Mouse (Mus musculus) megakaryocyte-erythroid progenitor cell, adult 5-6 weeks (primary cell): Measurements from ENCODE around the gene Ntrk2. TPM values are rescaled to one million over a fixed set of nuclear protein-coding genes. Genes with fewer than 3 reads are reported as not detected.
"Not testable (repeated sequence)": the region's sequence is repeated elsewhere in the genome, so short reads cannot be mapped to it uniquely, and the experiment has no call there.

ENCODE experiments used
- ATAC-seq: replicated peaks from 2 replicates; pipeline ENCODE4 v1.8.0; 2016; ENCODE audit warnings: mild to moderate bottlenecking, inconsistent platforms; ENCODE audit not compliant: severe bottlenecking, poor library complexity, low FRiP score, low TSS enrichment
- total RNA-seq, 2 experiments: library from RNA; stranded (forward) in 1 of 2; stranded (reverse) in 1 of 2; fragments of 200-1000, 215-1000 nt in 1 of 2; fragments of >200 nt in 1 of 2; fragmentation: Nextera tagmentation in 1 of 2; gene quantifications; 2 replicates each; pipeline ENCODE4 v1.2.3; 2014 to 2017

Ntrk2 gene
- total RNA-seq, 2 experiments from 2014 or later = not detected

DNA sequence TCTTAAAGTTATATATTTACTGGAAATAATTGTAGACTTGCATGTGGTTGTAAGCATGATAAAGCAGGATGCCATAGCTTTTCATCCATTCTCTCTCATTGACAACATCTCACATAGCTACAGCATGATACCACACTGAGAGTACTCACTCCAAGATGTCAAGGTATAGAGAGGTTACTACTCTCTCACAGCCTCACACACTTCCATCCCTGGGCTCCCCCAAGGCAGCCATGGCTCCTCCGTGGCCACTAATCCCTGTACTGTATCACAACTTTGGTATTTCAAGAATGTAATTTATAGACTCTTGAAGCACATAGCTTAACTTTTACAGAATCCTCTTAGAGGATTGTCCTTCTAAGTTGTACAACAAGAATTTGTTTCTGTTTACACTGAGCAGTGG lies 209.0 kb downstream of the Ntrk2 start:
- ATAC-seq = no peak

DNA sequence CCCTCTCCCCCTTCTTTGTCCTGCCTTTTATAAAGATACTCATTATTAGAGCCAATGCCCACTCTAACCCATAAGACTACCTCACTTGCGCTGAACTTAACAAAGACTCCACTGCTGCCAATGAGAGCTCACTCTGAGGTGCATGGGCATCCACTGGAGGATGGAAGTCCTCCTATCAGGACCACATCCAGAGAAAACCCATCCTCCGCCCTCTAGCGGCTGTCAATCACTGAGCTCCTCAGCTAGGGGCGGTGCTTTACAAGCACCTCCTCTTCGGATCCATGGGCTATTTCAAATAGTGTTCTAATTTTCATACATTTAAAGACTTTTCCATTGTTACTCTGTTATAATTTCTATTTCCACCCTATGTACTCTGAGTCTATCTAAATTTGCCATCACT lies 210.8 kb downstream of the Ntrk2 start:
- ATAC-seq = no peak

DNA sequence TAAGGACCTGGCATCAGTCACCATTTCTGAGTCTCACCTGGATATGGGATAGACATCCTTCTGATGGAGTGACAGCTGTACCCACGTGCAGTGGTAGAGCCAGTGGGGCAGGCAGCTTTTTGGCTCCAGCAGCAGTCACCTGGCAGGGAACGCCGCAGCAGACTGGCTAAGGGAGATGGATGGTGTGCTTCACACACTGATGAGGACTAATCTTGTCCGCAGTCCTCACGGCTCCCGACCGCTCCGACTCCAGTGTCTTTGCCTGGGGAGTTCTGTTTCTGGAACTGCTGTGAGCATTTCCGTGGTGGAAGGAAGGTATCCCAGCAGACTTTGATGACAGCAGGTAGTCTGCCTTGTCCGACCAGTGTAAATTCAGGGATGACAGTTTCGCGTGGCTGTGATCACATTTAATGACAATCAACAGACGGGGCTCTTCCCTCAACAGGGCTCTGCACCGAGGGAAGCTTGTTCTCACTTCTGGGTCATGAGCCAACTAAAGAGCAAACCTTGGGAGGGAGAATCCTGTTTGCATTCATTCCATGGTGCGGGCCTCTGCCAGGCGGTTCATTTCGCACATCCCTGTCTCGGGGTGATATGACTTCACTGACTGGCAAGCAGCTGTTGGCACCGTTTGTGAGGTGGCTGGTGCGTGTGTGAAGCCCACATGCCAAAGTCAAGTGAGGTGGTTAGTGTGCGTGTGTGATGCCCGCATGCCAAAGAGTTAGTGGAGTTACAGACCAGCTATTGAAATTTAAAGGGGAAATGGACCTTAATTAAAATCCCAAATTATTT lies 216.1 kb downstream of the Ntrk2 start:
- ATAC-seq = no peak

DNA sequence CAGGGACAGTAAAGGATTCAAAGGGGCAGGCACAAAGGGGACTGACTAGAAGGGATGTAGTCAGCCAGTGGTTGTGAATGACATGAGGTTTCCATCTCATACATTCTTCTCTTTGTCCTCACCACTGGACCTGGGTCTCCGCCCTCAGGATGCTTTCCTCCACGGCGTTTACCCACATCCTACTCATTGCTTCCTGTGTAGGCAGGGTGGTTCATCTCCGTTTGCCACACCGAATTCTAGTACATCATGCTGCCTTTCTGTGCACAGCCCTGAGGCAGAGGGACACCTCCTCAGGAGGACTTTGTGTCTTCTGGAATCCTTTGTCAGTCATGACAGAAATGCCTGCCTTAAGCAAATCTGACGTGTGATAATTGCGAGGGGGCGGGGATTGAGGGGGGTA lies 219.3 kb downstream of the Ntrk2 start:
- no peak for ATAC-seq

DNA sequence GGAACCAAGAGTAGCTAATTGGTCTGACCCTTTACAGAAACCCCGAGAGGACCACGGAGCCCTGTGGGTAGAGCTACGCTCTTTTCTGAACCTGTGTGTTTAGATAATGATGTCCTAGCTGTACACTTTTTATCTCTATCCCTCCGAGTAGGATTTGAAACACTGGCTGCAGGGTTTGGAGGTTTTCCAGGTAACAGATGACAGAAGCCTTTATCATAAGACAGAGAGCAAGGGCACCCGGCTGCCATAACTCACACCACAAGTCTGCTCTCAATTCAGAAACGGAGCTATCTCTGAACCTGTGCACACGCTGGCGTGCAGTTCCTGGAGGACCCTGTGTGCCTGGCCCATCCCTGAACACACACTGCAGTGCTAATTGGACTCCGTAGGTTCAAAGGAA lies 221.1 kb downstream of the Ntrk2 start:
- no peak for ATAC-seq

DNA sequence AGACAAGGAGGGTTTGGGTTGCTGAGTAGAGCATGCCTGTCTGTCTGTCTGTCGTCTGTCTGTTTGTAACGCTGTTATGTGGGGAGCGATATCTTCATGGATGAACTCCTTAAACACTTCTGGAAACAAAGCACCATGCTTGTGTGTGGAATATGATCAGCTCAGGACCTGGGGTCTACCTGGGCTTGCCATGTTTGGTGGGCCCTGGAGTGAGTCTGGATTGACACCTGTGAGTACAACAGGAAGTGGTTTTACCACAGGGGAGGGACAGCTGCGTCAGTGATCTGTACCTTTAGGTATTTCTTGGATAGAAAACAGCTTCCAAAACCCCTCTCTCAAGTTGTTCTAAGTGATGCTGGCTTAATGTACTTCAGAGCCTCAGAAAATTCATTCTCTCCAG lies 222.2 kb downstream of the Ntrk2 start:
- no peak for ATAC-seq

DNA sequence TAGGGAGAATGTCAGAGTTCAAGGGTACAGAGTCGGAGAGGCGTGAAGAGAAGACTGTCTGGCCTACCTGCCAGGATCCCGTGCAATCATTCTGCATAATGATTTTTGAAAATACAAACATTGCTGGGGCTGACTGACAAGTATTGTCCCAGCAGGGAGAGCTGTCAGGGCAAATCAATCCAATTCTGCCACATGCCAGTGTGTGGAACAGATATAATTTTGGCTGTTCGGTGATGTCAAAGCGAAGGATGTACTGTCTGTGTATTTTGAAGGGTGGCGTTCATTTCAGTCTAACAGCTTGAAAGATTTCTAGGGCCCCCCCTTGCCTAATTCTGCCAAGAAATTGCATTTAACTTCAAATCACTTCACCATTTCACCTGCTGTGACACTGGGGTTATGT lies 224.2 kb downstream of the Ntrk2 start:
- no peak for ATAC-seq

DNA sequence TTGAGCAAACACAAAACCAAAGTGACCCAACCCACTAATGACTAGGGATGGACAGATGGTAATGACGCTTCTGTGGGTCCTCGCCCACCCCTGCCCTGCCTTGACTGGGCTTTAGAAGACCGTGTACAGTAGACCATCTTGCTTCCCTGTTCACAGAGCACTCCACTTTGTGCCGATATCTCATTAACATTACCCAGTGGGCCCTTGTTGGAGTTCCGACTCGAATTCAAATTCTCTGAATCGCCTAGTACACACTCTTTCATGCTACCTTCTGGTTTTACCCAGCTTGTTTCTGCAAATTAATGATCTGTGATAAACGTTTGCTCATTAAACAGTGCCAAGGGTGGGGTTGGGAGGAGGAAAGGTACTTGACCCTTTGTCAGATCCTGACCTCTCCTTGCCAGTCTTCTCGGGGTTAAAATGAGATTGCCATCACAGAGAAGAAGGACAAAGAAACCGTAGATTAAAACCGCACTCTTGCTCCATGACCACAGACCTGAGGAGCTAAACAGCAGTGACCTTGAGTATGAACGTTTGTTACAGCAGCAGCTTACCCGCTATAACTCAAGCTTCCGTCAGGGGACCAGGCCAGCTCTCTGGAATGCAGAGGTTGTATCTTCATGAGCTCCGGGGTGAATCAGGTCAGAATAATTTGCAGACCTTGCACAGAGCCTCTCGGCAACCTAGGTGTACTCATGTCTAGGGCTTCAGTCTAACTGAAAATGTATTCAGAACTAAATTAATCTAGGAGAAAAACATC lies 234.0 kb downstream of the Ntrk2 start:
- no peak for ATAC-seq

DNA sequence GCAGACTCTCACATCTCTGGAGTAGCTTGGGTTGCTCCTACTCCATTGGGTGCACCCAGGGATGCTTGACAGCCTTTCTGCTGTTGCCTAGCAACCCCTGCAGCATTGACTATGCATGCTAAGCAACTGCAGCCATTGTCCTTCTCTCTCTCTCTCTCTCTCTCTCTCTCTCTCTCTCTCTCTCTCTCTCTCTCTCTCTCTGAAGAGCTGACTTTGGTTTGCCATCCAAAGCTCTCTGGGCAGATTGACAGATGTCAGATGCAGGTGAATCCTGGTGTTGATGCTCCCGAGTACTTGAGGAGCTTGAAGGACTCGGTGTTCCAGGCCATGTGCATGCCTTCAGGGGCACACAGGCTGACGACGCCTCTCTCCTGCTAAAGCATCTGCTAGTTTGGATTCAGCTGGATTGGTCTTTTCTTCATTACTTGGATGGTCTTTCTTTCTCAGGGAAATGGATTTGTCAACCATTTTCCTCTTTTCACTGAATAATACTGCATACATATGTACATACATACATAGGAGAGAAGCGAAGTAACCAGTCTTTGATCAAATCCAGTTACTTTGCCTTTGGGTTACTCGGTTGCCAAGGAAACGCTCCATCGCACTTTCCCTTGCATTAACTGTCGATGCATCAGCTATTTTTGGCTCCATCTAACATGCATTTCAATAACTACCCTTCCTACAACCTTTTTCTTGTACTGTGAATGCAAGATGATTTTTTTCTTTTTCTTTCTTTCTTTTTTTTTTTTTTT lies 234.8 kb downstream of the Ntrk2 start:
- ATAC-seq = no peak

DNA sequence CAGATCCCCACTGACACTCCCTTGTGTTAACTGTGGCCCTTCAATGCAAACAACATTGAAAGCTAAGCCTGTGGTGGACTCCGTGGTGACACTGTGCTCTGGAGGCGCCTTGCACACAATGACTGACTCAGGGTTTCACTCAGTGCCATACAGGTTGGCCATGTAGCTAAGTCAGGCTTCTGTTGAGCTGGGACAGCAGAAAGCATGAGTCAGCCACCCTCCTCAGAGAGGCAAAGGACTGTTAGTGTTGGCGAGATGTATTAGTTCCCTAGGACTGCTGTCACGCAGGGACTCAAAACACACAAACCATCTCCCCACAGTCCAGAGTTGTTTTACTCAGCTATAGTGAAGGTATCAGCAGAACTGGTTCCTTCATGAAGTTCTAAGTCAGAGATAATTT lies 245.8 kb downstream of the Ntrk2 start:
- ATAC-seq = no peak

DNA sequence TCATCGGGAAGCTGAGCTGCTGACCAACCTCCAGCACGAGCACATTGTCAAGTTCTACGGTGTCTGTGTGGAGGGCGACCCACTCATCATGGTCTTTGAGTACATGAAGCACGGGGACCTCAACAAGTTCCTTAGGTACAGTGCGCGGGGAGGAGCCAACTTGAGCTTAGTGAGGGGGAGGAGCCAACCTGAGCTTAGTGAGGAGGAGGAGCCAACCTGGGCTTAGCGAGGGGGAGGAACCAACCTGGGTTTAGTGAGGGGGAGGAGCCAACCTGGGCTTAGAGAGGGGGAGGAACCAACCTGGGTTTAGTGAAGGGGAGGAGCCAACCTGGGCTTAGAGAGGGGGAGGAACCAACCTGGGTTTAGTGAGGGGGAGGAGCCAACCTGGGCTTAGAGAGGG lies 248.0 kb downstream of the Ntrk2 start:
- not testable (repeated sequence) for ATAC-seq

DNA sequence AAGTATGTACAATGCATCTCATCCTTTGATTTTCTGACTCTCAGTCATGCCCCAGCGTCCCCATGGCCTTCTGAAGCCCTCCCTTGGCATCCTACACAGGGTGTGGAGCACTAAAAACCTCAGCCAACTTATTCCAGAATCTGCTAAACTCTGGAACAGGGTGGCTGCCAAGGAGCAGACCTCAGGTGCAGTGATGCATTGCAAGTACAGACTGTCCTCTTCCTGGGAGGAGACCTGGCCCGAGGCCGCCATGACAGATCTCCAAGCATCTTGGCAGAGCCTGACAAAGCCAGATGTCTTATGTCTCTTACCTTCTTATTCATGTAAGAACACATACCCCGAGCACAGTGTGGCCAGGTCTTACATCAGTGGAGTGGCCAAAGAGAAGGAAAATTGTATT lies 250.5 kb downstream of the Ntrk2 start:
- no peak for ATAC-seq

DNA sequence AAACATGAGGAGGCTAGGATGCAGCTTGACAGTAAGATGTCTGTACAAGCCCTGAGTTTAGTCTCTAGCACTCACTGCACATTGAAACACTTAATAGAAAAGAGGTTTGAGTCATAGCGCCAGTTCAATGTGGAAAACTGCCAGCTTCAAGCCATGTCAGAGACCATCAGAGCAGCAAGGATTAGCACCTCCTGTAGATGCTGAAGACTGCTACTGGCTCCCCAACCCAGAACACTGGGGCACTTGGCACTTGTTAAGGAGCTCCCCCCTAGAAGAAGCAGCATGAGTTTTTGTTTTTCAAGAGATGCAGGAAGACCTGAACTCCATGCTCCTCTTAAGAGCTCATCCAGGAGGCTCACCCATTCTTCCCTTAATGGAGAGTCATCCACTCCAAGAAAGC lies 251.5 kb downstream of the Ntrk2 start:
- ATAC-seq = no peak

DNA sequence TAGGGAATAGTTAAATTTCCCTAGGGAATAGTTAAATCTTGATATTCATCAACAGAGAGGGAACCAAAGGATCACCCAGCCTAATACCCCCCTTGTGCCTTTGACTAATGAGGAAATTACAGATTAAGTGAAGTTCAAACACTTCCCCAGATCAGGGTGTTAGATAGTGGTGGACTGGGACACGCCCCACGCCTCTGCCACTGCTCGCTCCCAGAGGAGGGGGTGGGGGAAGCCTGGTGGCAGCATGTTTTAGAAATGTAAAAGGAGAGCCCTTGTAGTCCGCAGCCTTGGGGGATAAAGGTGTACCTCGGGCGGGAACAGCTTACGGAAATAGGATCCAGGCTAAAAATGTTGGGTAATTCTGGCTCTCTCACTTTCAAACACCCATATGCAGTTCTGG lies 252.7 kb downstream of the Ntrk2 start:
- ATAC-seq = no peak

DNA sequence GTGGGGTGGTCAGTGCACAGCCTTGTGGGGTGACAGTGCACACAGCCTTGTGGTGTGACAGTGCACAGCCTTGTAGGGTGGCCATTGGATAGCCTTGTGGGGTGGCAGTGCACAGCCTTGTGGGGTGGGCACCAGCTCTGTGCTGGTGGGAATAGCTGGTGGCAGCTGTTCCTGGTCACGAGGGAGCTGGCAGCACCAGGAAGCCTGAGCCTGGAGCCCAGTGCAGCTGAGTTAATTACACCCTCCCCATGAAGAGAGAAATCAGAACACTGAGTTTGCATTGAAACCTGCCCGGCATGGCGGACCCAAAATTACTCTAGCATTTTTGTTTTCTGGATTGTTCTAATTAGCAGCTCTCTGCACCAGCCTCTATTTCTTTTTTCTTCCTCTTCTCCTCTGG lies 259.3 kb downstream of the Ntrk2 start:
- ATAC-seq = no peak

DNA sequence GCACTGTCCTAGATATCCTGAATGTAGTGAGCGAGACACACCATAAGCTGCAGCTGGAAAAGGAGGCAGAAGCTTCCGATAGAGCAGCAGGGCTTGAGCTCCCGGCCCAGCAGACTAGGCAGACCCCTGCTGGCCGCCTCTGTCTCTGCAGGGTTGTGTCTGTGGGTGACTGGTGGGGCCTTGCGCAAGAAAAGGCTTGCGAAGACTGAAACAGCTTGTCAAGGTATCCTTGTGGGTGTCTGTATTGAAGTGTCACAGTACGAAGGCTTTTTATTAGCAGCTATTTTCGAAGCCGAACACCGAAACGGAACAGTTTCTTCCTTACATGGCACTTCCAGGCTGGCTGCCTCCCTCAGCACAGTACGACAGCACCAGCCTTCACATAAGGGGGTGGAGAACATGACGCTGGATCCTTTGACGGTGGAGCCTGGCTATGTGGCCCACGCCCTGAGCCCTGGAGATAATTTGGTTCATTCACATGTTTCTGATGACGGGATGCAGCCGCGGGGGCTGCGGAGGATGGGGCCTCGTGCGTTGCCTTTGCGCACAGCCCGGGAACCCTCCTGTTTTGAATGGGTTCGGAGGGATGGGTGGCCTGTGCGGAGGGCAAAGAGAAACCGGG lies 267.4 kb downstream of the Ntrk2 start:
- ATAC-seq = peak; percentile 78

DNA sequence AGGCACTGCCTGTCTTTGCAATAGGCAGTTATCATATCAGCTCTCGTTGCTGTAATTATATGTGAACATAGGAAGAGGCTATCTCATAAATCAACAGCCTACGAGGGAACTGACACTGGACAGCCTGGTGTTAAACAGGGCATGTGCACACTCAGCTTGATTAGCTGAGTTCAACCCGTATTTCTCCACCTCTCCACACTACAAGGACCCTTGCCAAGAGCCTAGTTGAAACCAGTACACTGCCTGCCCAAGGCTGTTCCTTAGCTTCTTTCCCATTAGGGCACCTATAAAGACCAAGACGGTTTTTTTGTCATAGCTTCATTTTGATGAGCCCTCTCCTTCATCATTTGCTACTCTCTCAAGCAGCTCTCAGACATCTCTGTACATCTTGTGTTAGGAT lies 270.1 kb downstream of the Ntrk2 start:
- ATAC-seq = no peak

DNA sequence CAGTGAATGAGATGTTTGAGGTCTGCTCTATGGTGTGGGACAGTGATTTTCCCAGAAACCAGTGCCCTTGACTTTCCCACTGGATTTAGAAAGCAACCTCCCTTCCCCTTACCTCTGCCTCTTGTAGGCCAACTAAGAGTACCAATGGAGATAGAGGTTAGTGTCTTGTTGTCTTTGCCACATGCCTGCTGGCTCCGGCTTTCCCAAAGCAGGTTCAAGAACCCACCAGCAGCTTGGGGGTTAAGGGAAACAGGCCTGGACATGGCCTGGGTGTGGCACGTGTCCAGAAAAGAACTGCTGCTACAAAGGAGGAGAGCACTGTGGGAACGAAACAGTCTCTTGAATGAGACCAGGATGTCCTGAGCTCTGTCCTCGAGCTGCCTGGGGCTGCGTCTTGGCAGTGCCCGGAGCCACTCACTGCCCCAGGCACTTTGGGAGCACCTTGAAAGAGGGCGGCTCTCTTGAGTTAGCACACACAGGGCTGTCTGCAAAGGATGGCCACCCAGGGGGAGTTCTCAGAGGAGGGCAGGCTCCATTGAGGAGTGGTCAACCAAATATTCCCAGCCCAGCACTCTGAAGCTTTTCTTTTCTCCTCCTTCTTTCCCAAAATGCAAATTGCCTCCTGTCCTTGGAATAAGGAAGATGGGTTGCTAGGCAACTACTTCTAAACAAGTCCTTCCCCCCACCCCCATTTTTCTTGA lies 273.5 kb downstream of the Ntrk2 start:
- ATAC-seq = no peak

DNA sequence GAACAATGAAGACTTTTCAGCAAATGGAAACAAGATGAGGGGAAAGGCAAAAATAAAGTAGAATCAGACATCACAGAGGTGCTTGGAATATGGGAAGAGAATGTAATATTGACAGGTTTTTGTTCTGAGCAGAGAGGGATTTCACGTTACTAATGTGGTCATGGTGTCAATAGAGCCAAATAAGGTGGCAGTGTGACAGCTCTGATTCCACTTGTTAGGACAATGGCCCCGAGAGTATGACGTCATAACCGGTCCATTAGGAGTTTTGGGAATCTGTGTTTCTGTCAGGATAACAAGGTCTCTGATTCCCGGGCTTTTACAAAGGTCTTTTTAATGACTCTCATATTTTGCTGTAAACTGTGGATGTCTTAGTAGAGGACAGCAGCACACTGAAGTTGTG lies 274.1 kb downstream of the Ntrk2 start:
- no peak for ATAC-seq
